Mouse (Mus musculus) CD4-positive naive resting alpha-beta T cell, adult 76 days (primary cell): ENCODE data around the gene Bcam. TPM values are rescaled to one million over a fixed set of nuclear protein-coding genes. Genes with fewer than 3 reads are reported as not detected.

Source experiments
- total RNA-seq: library from RNA; stranded (reverse); gene quantifications from one replicate; pipeline ENCODE4 v1.2.4, GENCODE M21; 2023

Bcam gene
- total RNA-seq, result 0.23 TPM

GRCm38 (mm10) chr7:19770984-19771391 lies at the start of gene Bcam:
TSS of gene Bcam (minus strand) at chr7:19771016.

GRCm38 (mm10) chr7:19796697-19797588 lies 26.1 kb upstream of the Bcam start, which contains the start of gene Cblc:
TSS of gene Cblc (minus strand) at chr7:19796809.

GRCm38 (mm10) chr7:19750217-19751069 lies 20.4 kb downstream of the Bcam start, which contains the start of gene Nectin2:
TSS of gene Nectin2 (minus strand) at chr7:19750483.

GRCm38 (mm10) chr7:19715239-19716054 lies 55.4 kb downstream of the Bcam start, which contains the start of gene Tomm40:
TSS of gene Tomm40 (minus strand) at chr7:19715438.

Other genes starting within 250 kb of the Bcam start
- 56.4 TPM for gene Ppp1r37, start 207.9 kb downstream of the Bcam start, total RNA-seq
- gene Zfp296, start 193.7 kb downstream of the Bcam start, total RNA-seq, result 1.5 TPM
- gene Gemin7, start 193.4 kb downstream of the Bcam start, total RNA-seq, result 42.3 TPM
- gene Clasrp, start 166.5 kb downstream of the Bcam start, total RNA-seq, result 87.2 TPM
- gene Relb, start 141.6 kb downstream of the Bcam start, total RNA-seq, result 67.9 TPM
- 87.9 TPM for gene Clptm1, start 106.0 kb downstream of the Bcam start, total RNA-seq
- not detected for gene Apoc2, start 93.1 kb downstream of the Bcam start, total RNA-seq
- not detected for gene Gm44805, start 89.6 kb downstream of the Bcam start, total RNA-seq
- not detected for gene Apoc4, start 89.5 kb downstream of the Bcam start, total RNA-seq
- not detected for gene Apoc1, start 78.4 kb downstream of the Bcam start, total RNA-seq
- 36.3 TPM for gene Apoe, start 71.8 kb downstream of the Bcam start, total RNA-seq
- 48.0 TPM for gene Tomm40, start 55.6 kb downstream of the Bcam start, total RNA-seq
- gene Nectin2, start 20.5 kb downstream of the Bcam start, total RNA-seq, result 0.38 TPM
- gene Cblc, start 25.8 kb upstream of the Bcam start, total RNA-seq, result not detected
- gene Bcl3, start 51.8 kb upstream of the Bcam start, total RNA-seq, result 23.5 TPM
- gene Gm19345, start 81.0 kb upstream of the Bcam start, total RNA-seq, result not detected
- 1.6 TPM for gene Ceacam16, start 90.3 kb upstream of the Bcam start, total RNA-seq
- gene Ceacam19, start 116.9 kb upstream of the Bcam start, total RNA-seq, result not detected
- 120 TPM for gene Pvr, start 150.1 kb upstream of the Bcam start, total RNA-seq
- 11.8 TPM for gene Igsf23, start 179.7 kb upstream of the Bcam start, total RNA-seq
- gene Ceacam20, start 194.4 kb upstream of the Bcam start, total RNA-seq, result not detected
- gene Nlrp9b, start 220.4 kb upstream of the Bcam start, total RNA-seq, result not detected